Mouse (Mus musculus) C2C12 (cell line): ENCODE measurements at regions not wholly inside any gene's neighbourhood (a gene's known extent, or its start where the extent isn't known, plus 50 kb on each side); places are given as distances from the start of the nearest gene placed in this dataset.

Experiments used
- CEBPB ChIP-seq: IDR thresholded peaks from one replicate; pipeline ENCODE4 v1.6.1; 2011; ENCODE audit warnings: low read depth, mild to moderate bottlenecking, control low read depth, moderate library complexity
- CTCF ChIP-seq: IDR thresholded peaks from one replicate; pipeline ENCODE4 v1.5.1; 2011; ENCODE audit not compliant: control insufficient read depth, insufficient read depth, insufficient read length
- FOSL1 ChIP-seq: IDR thresholded peaks from one replicate; pipeline ENCODE4 v1.8.0; 2011; ENCODE audit warnings: mild to moderate bottlenecking, low read length; ENCODE audit not compliant: poor library complexity, insufficient read depth, severe bottlenecking
- MAX ChIP-seq: IDR thresholded peaks from one replicate; pipeline ENCODE4 v1.6.1; 2011; ENCODE audit warnings: mild to moderate bottlenecking, control low read depth
- MYOD1 ChIP-seq: IDR thresholded peaks from one replicate; pipeline ENCODE4 v1.6.1; 2011; ENCODE audit warnings: low read depth; ENCODE audit not compliant: control insufficient read depth, insufficient read length
- USF1 ChIP-seq: IDR thresholded peaks from one replicate; pipeline ENCODE4 v1.6.1; 2011; ENCODE audit warnings: low read depth, mild to moderate bottlenecking, control low read depth, moderate library complexity

DNA sequence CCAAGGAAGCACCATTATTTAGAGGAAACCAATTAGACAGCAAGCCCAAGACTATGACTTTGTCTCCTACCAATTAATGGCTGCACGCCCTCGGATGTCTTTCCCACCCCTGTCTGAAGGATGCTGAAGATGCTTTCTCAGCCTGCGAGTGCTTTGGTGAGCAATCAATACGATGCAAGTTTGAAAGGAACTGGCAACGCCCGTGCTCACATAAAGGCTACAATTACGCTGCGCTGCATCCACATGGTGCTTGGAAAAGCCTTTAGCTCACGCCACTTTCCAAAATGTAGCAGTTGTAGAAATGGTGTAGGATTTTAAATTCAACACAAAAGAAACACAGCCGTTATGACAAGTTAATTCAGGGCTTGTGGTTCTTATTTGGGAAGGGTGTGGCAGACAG, 136.5 kb upstream of the Slc22a23 start:
- TF ChIP-seq CTCF = no peak
- TF ChIP-seq FOSL1 = no peak
- TF ChIP-seq USF1 = no peak
- no peak for TF ChIP-seq MYOD1
- TF ChIP-seq MAX = no peak
- no peak for TF ChIP-seq CEBPB
